Mouse (Mus musculus) heart, embryonic 13.5 days (tissue): ENCODE results near the gene Rhof. TPM values are rescaled to one million over a fixed set of nuclear protein-coding genes. Genes with fewer than 3 reads are reported as not detected.
A peak's percentile ranks its signal among the peaks of the same experiment; 100 is the strongest.
"Not testable (repeated sequence)": the region's sequence is repeated elsewhere in the genome, so short reads cannot be mapped to it uniquely, and the experiment has no call there.

ENCODE experiments used
- ATAC-seq: fragments of 200-750 bp; cut with Nextera tagmentation; 2 replicates; pipeline ENCODE4 v1.8.0; 2017; ENCODE audit warnings: moderate TSS enrichment; ENCODE audit not compliant: insufficient number of reproducible peaks, low FRiP score, low TSS enrichment; ENCODE audit errors: extremely low read depth
- H3K27ac ChIP-seq: fragments of 300-500 bp; sonication (generic); replicated peaks from 2 replicates; pipeline ENCODE4 v1.5.1; 2015; ENCODE audit warnings: moderate library complexity, mild to moderate bottlenecking, inconsistent platforms
- H3K27me3 ChIP-seq: fragments of 300-500 bp; sonication (generic); replicated peaks from 2 replicates; pipeline ENCODE4 v1.6.1; 2015; ENCODE audit warnings: mild to moderate bottlenecking, inconsistent platforms
- H3K36me3 ChIP-seq: fragments of 300-500 bp; sonication (generic); 2 replicates; pipeline ENCODE4 v1.6.1; 2015; ENCODE audit warnings: mild to moderate bottlenecking, inconsistent platforms
- H3K4me1 ChIP-seq: fragments of 300-500 bp; sonication (generic); 2 replicates; pipeline ENCODE4 v1.6.1; 2015; ENCODE audit warnings: inconsistent platforms
- H3K4me2 ChIP-seq: fragments of 300-500 bp; sonication (generic); 2 replicates; pipeline ENCODE4 v1.6.1; 2015; ENCODE audit warnings: inconsistent platforms, mild to moderate bottlenecking, moderate library complexity
- H3K4me3 ChIP-seq: fragments of 300-500 bp; sonication (generic); 2 replicates; pipeline ENCODE4 v1.5.1; 2015; ENCODE audit warnings: moderate library complexity, mild to moderate bottlenecking, inconsistent platforms
- H3K9ac ChIP-seq: fragments of 300-500 bp; sonication (generic); 2 replicates; pipeline ENCODE4 v1.6.1; 2015; ENCODE audit warnings: inconsistent platforms, mild to moderate bottlenecking, moderate library complexity
- H3K9me3 ChIP-seq: fragments of 300-500 bp; sonication (generic); 2 replicates; pipeline ENCODE4 v1.6.1; 2016; ENCODE audit warnings: inconsistent platforms
- WGBS: fragments of 180-500 bp; shearing (Covaris S2); methylation state at CpG from one replicate; pipeline ENCODE4 v1.1.7; 2015; ENCODE audit warnings: mixed read lengths; 5-methylcytosine and 5-hydroxymethylcytosine counted together
- polyA plus RNA-seq: library from polyadenylated mRNA; unstranded; fragments of >200 nt; fragmentation: Nextera tagmentation; extraction: Ambion mirVana; gene quantifications from 2 replicates; pipeline ENCODE4 v1.2.1, GENCODE M21; 2015

Gene Rhof
- polyA plus RNA-seq, 1 experiment from 2014 or later: 0.94 TPM

DNA sequence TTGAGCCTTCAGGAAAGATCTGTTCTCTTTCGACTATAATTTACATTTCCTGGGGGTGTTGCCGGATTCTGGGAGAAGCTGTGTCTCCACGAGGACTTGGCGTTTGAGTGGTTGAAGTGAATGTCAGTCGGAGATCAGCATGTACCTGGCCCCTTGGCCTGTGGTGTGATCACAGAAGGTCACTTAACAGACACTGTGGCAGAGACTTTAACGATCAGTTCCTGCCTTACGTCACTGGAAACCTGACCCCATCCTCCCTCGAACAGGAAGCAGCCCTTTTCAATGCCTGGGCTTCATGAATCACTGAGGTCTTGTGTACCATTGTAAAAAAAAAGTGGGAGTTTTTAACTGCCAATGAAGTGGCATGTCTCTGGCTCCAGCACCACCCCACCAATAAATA lies 52.5 kb downstream of the Rhof start:
- H3K4me1 ChIP-seq: peaks cover 37% of the 10 kb centered on the region
- H3K4me2 ChIP-seq: 0 out of 2 replicates have a peak overlapping the region, but pooled peaks have one; percentile 14
- H3K27ac ChIP-seq: peak overlapping the region; percentile 64
- ATAC-seq: no peak
- no peaks in the 10 kb centered on the region for H3K27me3 ChIP-seq
- 56% methylated on average over 8 of the region's 8 CpGs for WGBS
- H3K36me3 ChIP-seq: 0 out of 2 replicates have a peak, but pooled peaks cover 4% of the 10 kb centered on the region
- H3K9me3 ChIP-seq: peaks cover 4% of the 10 kb centered on the region; the same call in 1 of the 2 replicates
- no peak overlapping the region for H3K9ac ChIP-seq
- H3K4me3 ChIP-seq: no peak overlapping the region

DNA sequence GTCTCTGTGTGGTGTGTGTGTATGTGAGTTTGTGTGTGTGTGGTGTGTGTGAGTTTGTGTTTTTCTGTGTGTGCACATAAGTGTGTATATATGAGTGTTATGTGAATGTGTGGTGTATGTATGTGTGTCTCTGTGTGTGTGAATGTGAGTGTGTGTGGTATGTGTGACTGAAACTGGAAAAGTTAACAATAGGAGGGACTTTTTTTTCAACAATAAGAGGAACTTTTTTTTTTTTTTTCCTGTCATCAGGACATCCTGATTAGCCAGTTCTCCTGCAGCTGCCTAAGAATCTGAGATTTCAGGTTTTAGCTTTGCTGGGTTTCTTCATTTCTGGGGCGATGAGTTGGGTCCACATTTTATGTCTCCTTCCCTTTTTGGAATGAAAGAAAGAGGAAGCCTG lies 52.9 kb downstream of the Rhof start:
- H3K36me3 ChIP-seq: 0 out of 2 replicates have a peak, but pooled peaks cover 4% of the 10 kb centered on the region
- 75% methylated on average over 1 of the region's 1 CpGs for WGBS
- H3K27ac ChIP-seq: peak overlapping the region; percentile 64
- H3K4me2 ChIP-seq: 0 out of 2 replicates have a peak overlapping the region, but pooled peaks have one; percentile 14
- H3K27me3 ChIP-seq: no peaks in the 10 kb centered on the region
- H3K4me1 ChIP-seq: peaks cover 39% of the 10 kb centered on the region
- no peak overlapping the region for H3K9ac ChIP-seq
- ATAC-seq: no peak
- H3K9me3 ChIP-seq: peaks cover 4% of the 10 kb centered on the region; the same call in 1 of the 2 replicates
- H3K4me3 ChIP-seq: no peak overlapping the region

DNA sequence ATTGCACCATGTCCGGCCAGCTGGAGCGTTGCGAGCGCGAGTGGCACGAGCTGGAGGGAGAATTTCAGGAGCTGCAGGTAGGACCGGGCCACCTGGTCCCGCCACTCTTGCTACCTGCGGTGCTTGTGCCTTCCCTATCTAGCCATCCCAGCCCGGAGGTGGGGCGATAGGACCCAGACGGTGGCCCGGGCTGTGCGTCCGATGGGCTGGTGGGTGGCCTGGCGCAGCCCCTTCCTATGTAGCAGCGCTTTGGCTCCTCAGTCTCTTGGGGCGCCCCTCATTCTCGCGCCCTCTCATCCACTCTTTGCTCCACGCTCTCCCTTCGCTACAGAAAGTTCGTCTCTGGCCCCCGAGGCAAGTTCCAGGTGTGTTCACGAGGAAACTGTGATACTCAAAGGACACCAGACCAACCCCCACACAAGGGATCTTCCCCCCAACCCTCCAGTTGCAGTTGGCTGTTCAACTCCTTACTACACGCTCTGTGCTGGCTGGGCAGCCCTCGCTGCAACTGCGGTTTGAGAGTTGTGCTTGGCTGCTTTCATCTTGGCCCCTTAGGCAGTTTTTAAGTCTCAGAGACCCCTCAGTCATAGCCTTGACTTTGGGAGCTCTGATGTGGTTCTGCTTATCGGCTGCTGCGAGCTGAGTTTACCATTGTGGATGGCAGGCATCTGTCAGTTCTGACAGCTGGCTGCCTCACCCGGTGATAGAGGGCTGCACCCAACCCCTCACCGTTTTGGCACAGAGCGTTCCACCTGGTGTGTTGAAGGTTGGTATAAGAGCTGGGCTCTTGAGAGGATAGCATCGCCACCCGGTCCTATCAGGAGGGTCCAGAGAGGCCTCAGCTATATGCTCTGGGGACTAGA lies 55.8 kb downstream of the Rhof start:
- H3K27ac ChIP-seq: peak overlapping the region; percentile 66
- no peaks in the 10 kb centered on the region for H3K27me3 ChIP-seq
- 0 out of 2 replicates have a peak, but pooled peaks cover 4% of the 10 kb centered on the region for H3K36me3 ChIP-seq
- peak overlapping the region; percentile 86 for H3K9ac ChIP-seq
- H3K4me3 ChIP-seq: peak overlapping the region; percentile 78
- ATAC-seq: peak; percentile 56
- peaks cover 31% of the 10 kb centered on the region for H3K4me1 ChIP-seq
- H3K9me3 ChIP-seq: peaks cover 4% of the 10 kb centered on the region; the same call in 1 of the 2 replicates
- H3K4me2 ChIP-seq: peak overlapping the region; percentile 97
- under 1% methylated on average over 35 of the region's 35 CpGs for WGBS

DNA sequence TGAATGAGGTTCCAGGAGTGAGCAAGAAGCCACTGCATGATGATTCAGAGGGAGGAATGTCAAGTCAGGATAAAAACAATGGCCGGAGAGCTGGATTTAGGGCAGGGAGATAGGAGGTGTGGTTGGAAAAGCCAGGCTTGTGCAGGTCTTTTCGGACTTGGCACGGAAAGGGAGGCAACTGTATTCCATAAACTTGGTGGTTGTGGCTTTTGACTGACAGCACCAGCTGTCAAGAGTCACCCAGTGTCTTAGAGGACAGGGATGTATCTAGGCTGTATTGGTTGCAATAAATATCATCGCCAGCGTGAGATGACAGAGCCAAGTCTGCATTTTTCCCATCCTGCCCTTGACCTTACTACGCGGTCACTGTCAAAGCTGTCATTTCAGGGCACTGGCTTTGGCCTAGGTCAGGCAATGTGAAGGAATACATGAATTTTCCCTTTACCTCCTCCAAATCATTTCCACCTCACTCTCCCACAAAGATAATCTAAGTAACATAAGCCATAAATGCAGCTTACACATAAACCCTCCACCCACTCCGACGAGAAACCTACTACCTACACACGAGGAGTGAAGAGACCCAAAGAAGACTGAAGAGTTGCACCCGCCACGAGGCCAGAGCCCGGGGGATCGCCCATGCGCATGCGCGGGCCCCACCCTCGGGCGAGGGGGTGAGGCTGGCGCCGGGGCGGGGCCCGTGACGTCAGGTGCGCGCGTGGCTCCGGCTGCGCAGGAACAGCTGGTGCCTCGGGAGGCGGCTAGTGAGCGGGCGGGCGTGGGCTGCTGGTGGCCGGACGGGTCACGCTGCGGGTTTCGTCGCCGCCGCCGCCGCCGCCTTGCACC lies 56.7 kb downstream of the Rhof start:
- WGBS: 5% methylated on average over 44 of the region's 45 CpGs
- Histone ChIP-seq H3K4me2 (peak overlapping the region; percentile 97), H3K9me3 (peaks cover 4% of the 10 kb centered on the region; the same call in 1 of the 2 replicates), H3K36me3 (0 out of 2 replicates have a peak, but pooled peaks cover 4% of the 10 kb centered on the region), H3K27me3 (no peaks in the 10 kb centered on the region), H3K27ac (peak overlapping the region; percentile 72), H3K9ac (peak overlapping the region; percentile 86), H3K4me1 (peaks cover 31% of the 10 kb centered on the region), H3K4me3 (peak overlapping the region; percentile 78)
- peak; percentile 92 for ATAC-seq

DNA sequence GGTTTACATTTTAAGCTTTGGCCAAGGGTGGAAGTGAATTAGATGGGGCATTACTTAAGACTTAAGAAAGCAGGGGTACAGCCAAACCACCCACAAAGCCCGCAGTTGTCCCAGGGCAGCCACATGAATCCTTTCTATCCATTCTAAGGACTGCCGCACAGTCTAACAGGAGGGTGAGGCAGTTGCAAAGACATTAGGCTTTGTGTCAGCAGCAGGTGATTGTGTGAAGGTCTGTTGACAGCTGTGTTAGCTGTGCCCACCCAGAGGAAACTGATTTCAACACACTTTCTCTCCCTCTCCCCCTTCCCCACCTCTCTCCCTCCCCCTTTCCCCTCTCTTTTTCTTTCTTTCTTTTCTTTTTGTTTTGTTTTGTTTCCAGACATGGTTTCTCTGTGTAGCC lies 63.8 kb downstream of the Rhof start:
- no peaks in the 10 kb centered on the region for H3K27me3 ChIP-seq
- no peak overlapping the region for H3K9ac ChIP-seq
- H3K36me3 ChIP-seq: no peaks in the 10 kb centered on the region
- no peaks in the 10 kb centered on the region for H3K9me3 ChIP-seq
- ATAC-seq: no peak
- H3K27ac ChIP-seq: no peak overlapping the region
- no peak overlapping the region for H3K4me3 ChIP-seq
- WGBS: 83% methylated on average over 2 of the region's 2 CpGs
- H3K4me2 ChIP-seq: no peak overlapping the region
- peaks cover 15% of the 10 kb centered on the region for H3K4me1 ChIP-seq

DNA sequence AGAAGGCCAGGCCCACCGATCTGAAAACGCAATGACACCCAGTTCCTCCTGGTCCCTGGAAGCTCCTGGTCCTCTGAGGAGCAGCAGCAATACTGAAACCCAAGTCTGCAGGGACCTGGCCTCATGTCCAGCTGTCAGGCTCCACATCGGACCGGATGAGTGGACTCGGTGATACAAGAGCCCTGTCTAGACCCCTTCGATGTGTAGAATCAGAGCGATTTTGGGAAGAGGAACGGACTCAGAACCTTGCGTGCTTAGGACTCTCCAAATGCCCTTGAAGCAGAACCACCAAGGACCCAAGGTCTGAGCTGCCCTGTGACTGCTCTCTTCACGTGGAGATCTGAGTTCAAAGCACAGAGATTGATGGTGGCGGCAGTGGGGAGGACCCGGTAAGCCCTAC lies 64.4 kb downstream of the Rhof start, which contains the start of gene Tmem120b:
Gene Tmem120b, plus strand, starts transcription at position 301 of the 400 bp plus-strand sequence.
- H3K27me3 ChIP-seq: no peaks in the 10 kb centered on the region
- peaks cover 15% of the 10 kb centered on the region for H3K4me1 ChIP-seq
- no peak within 1 kb of the TSS for H3K4me3 ChIP-seq
- no peaks in the 10 kb centered on the region for H3K9me3 ChIP-seq
- H3K9ac ChIP-seq: 0 out of 2 replicates have a peak within 1 kb of the TSS, but pooled peaks have one; percentile 19
- H3K27ac ChIP-seq: peak within 1 kb of the TSS; percentile 84
- ATAC-seq: no peak
- peak within 1 kb of the TSS; percentile 31; the same call in 1 of the 2 replicates for H3K4me2 ChIP-seq
- 80% methylated on average over 12 of the region's 12 CpGs for WGBS
- H3K36me3 ChIP-seq: no peaks in the 10 kb centered on the region

DNA sequence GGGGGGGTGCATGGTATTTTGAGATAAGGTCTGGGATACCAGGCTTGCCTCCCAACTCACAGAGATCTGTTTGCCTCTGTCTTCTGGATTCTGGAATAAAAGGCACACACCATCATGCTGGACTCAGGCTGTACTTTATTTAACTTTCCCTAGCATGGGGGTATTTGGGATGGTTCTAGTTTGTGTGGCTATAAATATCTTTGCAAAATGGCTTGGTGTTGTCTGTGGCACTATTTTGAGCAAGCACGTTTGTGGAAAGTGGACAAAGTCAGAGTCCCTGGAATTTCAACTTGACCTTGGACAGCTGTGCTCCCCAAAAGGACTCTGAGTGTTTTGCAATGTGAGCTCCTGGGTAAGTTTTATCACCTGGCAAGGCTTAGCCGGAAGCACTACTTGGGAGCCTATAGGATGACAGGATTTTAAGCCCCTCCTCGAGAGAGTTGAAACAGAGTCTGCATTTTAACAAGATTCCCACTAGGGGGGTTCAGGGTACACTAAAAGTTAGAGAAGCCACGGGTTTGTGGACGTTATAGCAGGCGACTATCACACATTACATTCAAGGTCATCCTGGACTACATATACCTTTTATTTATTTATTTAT lies 65.0 kb downstream of the Rhof start:
- Histone ChIP-seq H3K4me1 (peaks cover 15% of the 10 kb centered on the region), H3K27me3 (no peaks in the 10 kb centered on the region), H3K4me3 (no peak overlapping the region), H3K9ac (no peak overlapping the region), H3K4me2 (peak overlapping the region; percentile 31; the same call in 1 of the 2 replicates), H3K27ac (peak overlapping the region; percentile 84), H3K9me3 (no peaks in the 10 kb centered on the region), H3K36me3 (no peaks in the 10 kb centered on the region)
- ATAC-seq: peak; percentile 46
- WGBS: 11% methylated on average over 6 of the region's 6 CpGs

DNA sequence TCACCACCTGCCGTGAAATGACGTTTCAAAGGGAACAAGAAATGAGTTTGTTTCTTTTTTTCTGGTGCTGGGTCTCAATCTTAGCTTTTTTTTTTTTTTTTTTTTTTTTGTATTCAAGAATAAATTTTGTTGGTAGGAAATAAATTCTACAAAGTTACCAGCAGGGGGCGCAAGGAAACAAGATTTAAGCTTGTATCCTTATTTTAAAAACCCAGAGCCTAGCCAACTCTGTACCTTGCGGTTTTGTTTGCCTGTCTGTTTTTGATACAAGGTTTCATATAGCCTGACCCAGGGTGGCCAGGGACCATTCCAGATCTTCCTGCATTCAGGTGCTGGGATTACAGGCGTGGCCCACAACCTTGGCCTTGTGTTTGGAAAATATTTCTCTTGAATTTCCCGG lies 68.3 kb downstream of the Rhof start:
- H3K9ac ChIP-seq: peak overlapping the region; percentile 30; the same call in 1 of the 2 replicates
- H3K4me1 ChIP-seq: peaks cover 31% of the 10 kb centered on the region
- 30% methylated on average over 6 of the region's 6 CpGs for WGBS
- no peak overlapping the region for H3K4me2 ChIP-seq
- no peaks in the 10 kb centered on the region for H3K9me3 ChIP-seq
- no peak overlapping the region for H3K4me3 ChIP-seq
- no peaks in the 10 kb centered on the region for H3K36me3 ChIP-seq
- H3K27me3 ChIP-seq: no peaks in the 10 kb centered on the region
- ATAC-seq: no peak
- no peak overlapping the region for H3K27ac ChIP-seq

DNA sequence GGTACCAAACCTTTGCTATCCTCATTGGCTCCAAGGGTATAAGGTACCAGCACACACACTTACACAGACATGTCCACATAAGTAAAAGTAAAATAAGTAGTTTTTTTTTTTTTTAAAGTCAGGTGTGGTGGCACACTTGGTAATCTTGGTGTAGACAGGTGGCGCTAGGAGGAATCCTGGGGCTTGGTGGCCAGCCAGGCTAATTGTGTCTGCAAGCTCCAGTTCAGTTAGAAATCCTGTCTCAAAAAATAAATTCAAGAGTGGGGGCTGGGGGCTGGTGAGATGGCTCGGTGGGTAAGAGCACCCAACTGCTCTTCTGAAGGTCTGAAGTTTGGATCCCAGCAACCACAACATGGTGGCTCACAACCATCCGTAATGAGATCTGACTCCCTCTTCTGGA lies 69.4 kb downstream of the Rhof start:
- H3K4me2 ChIP-seq: no peak overlapping the region
- WGBS: 79% methylated on average over 3 of the region's 3 CpGs
- H3K9ac ChIP-seq: no peak overlapping the region
- no peaks in the 10 kb centered on the region for H3K27me3 ChIP-seq
- no peak overlapping the region for H3K4me3 ChIP-seq
- H3K27ac ChIP-seq: no peak overlapping the region
- no peaks in the 10 kb centered on the region for H3K36me3 ChIP-seq
- no peak for ATAC-seq
- peaks cover 35% of the 10 kb centered on the region for H3K4me1 ChIP-seq
- no peaks in the 10 kb centered on the region for H3K9me3 ChIP-seq

DNA sequence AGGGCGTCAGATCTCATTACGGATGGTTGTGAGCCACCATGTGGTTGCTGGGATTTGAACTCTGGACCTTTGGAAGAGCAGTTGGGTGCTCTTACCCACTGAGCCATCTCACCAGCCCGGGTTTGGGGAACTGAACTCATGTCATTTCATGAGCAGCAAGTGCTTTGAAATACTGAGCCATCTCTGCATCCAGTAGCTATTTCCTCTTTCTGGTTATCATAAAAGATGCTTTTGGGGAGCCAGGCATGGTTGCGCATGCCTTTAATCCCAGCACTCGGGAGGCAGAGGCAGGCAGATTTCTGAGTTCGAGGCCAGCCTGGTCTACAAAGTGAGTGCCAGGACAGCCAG lies 71.1 kb downstream of the Rhof start:
- not testable (repeated sequence) for H3K4me3 ChIP-seq, ATAC-seq, H3K9ac ChIP-seq, H3K27me3 ChIP-seq, H3K36me3 ChIP-seq, H3K9me3 ChIP-seq, H3K4me2 ChIP-seq, H3K27ac ChIP-seq
- peaks cover 29% of the 10 kb centered on the region for H3K4me1 ChIP-seq
- WGBS: 78% methylated on average over 6 of the region's 6 CpGs
